Mouse (Mus musculus) stomach, embryonic 16.5 days (tissue): Measurements from ENCODE around the gene Sept10. TPM values are rescaled to one million over a fixed set of nuclear protein-coding genes. Genes with fewer than 3 reads are reported as not detected.

Experiments used
- ATAC-seq: fragments of 200-750 bp; cut with Nextera tagmentation; 2 replicates; pipeline ENCODE4 v1.8.0; 2017; ENCODE audit warnings: moderate number of reproducible peaks, moderate TSS enrichment; ENCODE audit not compliant: insufficient read depth, low FRiP score
- H3K27ac ChIP-seq: fragments of 300-500 bp; sonication (generic); 2 replicates; pipeline ENCODE4 v1.5.1; 2014; ENCODE audit warnings: low read length
- H3K27me3 ChIP-seq: fragments of 300-500 bp; sonication (generic); 2 replicates; pipeline ENCODE4 v1.6.1; 2014; ENCODE audit warnings: low read length, control low read depth, mixed read lengths; ENCODE audit not compliant: control insufficient read depth, insufficient read depth
- H3K36me3 ChIP-seq: fragments of 300-500 bp; sonication (generic); 2 replicates; pipeline ENCODE4 v1.6.1; 2014; ENCODE audit warnings: low read length; ENCODE audit not compliant: control insufficient read depth, insufficient read depth
- H3K4me1 ChIP-seq: fragments of 300-500 bp; sonication (generic); 2 replicates; pipeline ENCODE4 v1.6.1; 2014; ENCODE audit warnings: low read length, control low read depth, mixed read lengths; ENCODE audit not compliant: control insufficient read depth, insufficient read depth
- H3K4me2 ChIP-seq: fragments of 300-500 bp; sonication (generic); 2 replicates; pipeline ENCODE4 v1.6.1; 2014; ENCODE audit warnings: low read depth, low read length, mixed read lengths
- H3K4me3 ChIP-seq: fragments of 300-500 bp; sonication (generic); replicated peaks from 2 replicates; pipeline ENCODE4 v1.5.1; 2014; ENCODE audit warnings: mild to moderate bottlenecking, low read length
- H3K9ac ChIP-seq: fragments of 300-500 bp; sonication (generic); 2 replicates; pipeline ENCODE4 v1.6.1; 2014; ENCODE audit warnings: low read length
- H3K9me3 ChIP-seq: fragments of 300-500 bp; sonication (generic); replicated peaks from 2 replicates; pipeline ENCODE4 v1.6.1; 2016; ENCODE audit warnings: low read length, control low read depth; ENCODE audit not compliant: control insufficient read depth
- WGBS: fragments of 180-500 bp; shearing (Covaris S2); extraction: QIAGEN DNeasy Blood & Tissue Kit; methylation state at CpG from one replicate; pipeline ENCODE4 v1.1.7; 2014; 5-methylcytosine and 5-hydroxymethylcytosine counted together
- polyA plus RNA-seq: library from polyadenylated mRNA; unstranded; fragments of >200 nt; fragmentation: Nextera tagmentation; extraction: Ambion mirVana; gene quantifications from 2 replicates; pipeline ENCODE4 v1.2.1, GENCODE M21; 2015

The Sept10 gene
- polyA plus RNA-seq, 1 experiment from 2014 or later: 41.7 TPM

DNA sequence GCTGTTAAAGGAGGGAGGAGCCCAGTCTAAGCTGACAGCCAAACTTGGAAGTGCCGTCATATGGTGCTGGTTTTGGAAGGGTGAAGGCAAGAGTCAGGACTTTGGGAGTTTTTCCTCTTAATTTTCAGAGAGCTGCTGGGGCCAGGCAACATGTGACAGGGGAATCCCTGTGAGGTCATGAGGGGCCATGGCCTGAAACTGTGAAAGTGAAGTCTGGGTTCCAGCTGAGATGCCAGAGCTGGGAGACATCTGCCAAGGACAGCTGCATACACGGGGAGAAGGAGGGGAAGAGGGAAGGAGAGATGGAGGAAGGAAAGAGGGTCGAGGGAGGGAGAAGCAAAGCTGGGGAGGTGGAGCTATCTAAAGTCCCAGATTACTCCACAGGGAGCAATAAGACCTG is 16.1 kb upstream of the Sept10 start:
- no peaks in the 10 kb centered on the region for H3K27me3 ChIP-seq
- H3K36me3 ChIP-seq: no peaks in the 10 kb centered on the region
- H3K9ac ChIP-seq: no peak overlapping the region
- ATAC-seq: no peak
- no peak overlapping the region for H3K4me3 ChIP-seq
- H3K4me2 ChIP-seq: no peak overlapping the region
- 0 out of 2 replicates have a peak, but pooled peaks cover 4% of the 10 kb centered on the region for H3K4me1 ChIP-seq
- no peaks in the 10 kb centered on the region for H3K9me3 ChIP-seq
- WGBS: 21% methylated on average over 3 of the region's 3 CpGs
- no peak overlapping the region for H3K27ac ChIP-seq

DNA sequence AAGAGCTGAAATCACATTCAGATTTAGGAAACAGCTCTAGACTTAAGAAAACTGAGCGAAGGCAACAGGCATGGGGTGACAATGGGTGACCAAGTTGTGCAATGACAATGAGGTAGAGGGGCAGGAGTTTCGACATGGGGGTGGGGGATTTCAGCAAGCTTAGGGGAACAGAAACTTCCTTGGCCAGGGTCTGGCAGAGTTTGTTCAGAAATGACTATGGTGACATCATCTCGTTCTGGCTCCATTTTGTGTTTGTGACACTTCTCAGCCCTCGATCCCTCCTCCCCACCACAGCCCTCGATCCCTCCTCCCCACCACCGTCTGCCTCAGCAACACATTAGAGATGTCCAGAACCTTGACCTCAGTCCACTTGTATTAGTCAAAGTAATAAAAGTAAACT is 14.8 kb upstream of the Sept10 start:
- Histone ChIP-seq H3K4me3 (no peak overlapping the region), H3K9ac (no peak overlapping the region), H3K36me3 (no peaks in the 10 kb centered on the region), H3K27me3 (no peaks in the 10 kb centered on the region), H3K27ac (no peak overlapping the region), H3K4me2 (no peak overlapping the region), H3K4me1 (0 out of 2 replicates have a peak, but pooled peaks cover 4% of the 10 kb centered on the region), H3K9me3 (no peaks in the 10 kb centered on the region)
- no peak for ATAC-seq
- 68% methylated on average over 6 of the region's 6 CpGs for WGBS

DNA sequence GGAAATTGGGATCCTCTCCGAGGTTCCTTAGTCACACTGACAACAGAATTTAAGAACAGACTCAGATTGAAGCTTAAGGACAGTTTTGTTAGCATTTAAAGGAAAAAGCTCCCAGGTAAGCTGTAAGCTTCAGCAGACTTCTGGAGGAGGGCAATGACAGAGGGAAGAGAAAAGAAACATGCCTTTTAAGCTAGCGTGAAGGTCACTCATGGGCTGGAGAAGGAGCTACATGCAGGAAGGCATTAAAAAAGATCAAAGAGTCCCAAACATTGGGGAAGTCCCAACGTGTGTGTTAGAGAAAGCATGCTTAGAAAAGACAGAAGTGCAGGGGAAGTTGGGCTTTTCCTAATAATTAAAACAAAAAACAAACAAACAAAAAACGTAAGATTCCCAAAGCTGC is 14.2 kb upstream of the Sept10 start:
- Histone ChIP-seq H3K4me1 (no peaks in the 10 kb centered on the region), H3K4me3 (no peak overlapping the region), H3K9ac (no peak overlapping the region), H3K9me3 (no peaks in the 10 kb centered on the region), H3K4me2 (no peak overlapping the region), H3K36me3 (no peaks in the 10 kb centered on the region), H3K27ac (no peak overlapping the region), H3K27me3 (no peaks in the 10 kb centered on the region)
- ATAC-seq: no peak
- 48% methylated on average over 4 of the region's 4 CpGs for WGBS

DNA sequence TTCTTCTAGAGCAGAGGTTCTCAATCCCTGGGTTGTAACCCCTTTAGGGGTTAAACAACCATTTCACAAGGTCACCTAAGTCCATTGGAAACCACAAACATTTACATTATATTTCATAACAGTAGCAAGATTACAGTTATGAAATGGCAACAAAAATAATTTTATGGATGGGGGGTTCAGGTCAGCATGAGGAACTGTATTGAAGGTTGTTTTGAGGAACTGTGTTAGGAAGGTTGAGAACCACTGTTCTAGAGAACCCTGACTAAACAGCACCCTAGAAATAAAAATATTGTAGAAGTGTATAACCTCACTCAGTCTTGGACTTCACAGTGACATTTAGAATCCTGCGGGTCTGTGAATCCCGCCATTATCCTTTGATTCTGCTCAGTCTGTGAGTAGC is 13.6 kb upstream of the Sept10 start:
- H3K4me3 ChIP-seq: no peak overlapping the region
- H3K4me2 ChIP-seq: no peak overlapping the region
- H3K27ac ChIP-seq: no peak overlapping the region
- ATAC-seq: no peak
- no peaks in the 10 kb centered on the region for H3K9me3 ChIP-seq
- H3K4me1 ChIP-seq: no peaks in the 10 kb centered on the region
- no peak overlapping the region for H3K9ac ChIP-seq
- H3K27me3 ChIP-seq: no peaks in the 10 kb centered on the region
- 96% methylated on average over 2 of the region's 2 CpGs for WGBS
- H3K36me3 ChIP-seq: no peaks in the 10 kb centered on the region

DNA sequence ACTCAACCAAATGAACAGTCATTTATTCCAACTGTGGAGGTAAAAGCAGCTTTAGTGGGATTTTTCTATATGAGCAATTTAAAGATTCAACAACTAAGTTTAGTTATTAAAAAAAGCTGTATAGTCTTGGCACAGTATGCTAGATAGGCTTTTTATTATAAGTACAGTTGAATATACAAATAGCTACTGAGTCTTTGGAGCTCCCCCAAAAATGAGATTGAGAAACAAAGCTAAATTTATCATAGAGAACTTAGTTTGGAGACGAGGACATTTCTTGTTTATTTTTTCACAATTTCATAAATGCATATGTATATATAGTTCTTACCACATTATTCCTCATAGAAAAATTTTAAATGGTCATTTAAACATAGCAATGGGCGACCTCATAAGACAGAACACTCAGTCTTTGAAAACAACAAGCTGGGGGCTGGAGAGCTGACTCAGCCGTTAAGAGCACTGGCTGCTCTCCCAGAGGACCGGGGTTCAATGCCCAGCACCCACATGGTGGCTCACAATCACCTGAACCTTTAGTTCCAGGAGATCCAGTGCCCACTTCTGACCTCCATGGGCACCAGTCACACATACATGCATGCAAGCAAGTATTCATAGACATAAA is 7.7 kb upstream of the Sept10 start:
- Histone ChIP-seq H3K4me1 (no peaks in the 10 kb centered on the region; the same call in 1 of the 2 replicates), H3K4me2 (no peak overlapping the region), H3K36me3 (no peaks in the 10 kb centered on the region), H3K27ac (no peak overlapping the region), H3K27me3 (no peaks in the 10 kb centered on the region), H3K9me3 (no peaks in the 10 kb centered on the region), H3K9ac (no peak overlapping the region), H3K4me3 (no peak overlapping the region)
- peak; percentile 40; the same call in 1 of the 2 replicates for ATAC-seq
- WGBS: 50% methylated on average over 4 of the region's 4 CpGs

DNA sequence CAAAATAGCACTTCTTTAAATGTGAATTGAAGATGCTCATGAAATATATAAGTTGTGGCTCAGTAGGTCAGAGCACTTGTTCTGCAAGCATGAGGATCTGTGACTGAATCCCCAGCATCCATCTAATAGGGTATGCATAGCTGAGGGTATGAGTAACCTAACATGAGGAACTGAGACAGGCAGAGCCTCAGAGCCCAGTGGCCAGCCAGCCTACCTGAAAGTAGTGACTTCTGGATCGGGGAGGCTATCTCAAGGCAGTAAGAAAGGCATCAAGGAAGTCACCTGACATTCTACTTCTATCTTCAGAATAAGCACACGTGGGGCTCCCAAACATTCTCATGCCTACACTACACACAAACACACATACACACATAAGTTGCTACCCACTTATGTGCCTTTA is 3.5 kb upstream of the Sept10 start:
- WGBS: 83% methylated on average over 2 of the region's 2 CpGs
- peak overlapping the region; percentile 29; the same call in 1 of the 2 replicates for H3K4me2 ChIP-seq
- no peak for ATAC-seq
- H3K27ac ChIP-seq: no peak overlapping the region
- H3K4me3 ChIP-seq: no peak overlapping the region
- H3K9ac ChIP-seq: no peak overlapping the region
- no peaks in the 10 kb centered on the region for H3K27me3 ChIP-seq
- no peaks in the 10 kb centered on the region for H3K36me3 ChIP-seq
- H3K9me3 ChIP-seq: no peaks in the 10 kb centered on the region
- H3K4me1 ChIP-seq: peaks cover 9% of the 10 kb centered on the region

DNA sequence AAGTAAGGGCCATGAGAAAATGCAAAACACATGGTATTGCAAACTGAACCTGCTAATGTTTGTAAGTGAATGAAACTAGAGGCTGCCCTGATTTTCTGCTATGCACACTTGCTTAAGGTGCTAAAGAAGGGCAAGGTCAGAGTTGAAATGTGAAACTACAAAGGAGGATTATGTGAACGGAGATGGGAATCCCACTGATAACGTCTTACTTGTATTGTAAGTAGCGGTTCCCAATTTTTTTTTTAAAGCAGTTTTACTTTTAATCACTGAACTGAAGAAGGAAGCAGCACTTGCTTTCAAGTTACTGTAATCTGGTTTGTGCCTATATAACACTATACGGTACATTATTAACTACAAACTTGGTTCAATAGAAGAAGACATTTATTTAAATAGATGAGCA is 2.2 kb upstream of the Sept10 start:
- WGBS: 65% methylated on average over 4 of the region's 4 CpGs
- no peak for ATAC-seq
- no peak overlapping the region for H3K27ac ChIP-seq
- no peak overlapping the region for H3K9ac ChIP-seq
- peaks cover 9% of the 10 kb centered on the region for H3K4me1 ChIP-seq
- H3K27me3 ChIP-seq: no peaks in the 10 kb centered on the region
- no peaks in the 10 kb centered on the region for H3K9me3 ChIP-seq
- H3K4me2 ChIP-seq: peak overlapping the region; percentile 91
- no peaks in the 10 kb centered on the region for H3K36me3 ChIP-seq
- H3K4me3 ChIP-seq: peak overlapping the region; percentile 93

DNA sequence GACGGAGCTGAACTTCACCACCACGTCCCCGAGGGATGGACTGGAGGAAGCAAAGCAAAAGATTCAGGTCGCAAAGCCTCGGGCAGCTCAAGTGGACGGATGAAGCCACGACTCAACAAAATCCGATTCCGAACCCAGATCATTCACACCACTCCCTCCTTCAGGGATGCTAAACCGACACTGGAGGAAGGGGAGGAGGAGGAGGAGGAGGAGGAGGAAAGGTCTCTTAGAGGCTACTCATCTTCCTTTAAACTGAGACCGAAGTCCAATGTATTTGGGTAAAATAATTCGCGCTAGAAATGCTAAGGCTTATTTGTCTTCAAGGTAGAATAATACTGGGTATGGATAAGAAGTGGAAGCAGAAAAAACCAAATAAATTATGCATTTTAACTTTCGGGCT is 1.7 kb upstream of the Sept10 start:
- Histone ChIP-seq H3K4me1 (peaks cover 9% of the 10 kb centered on the region), H3K9me3 (no peaks in the 10 kb centered on the region), H3K9ac (peak overlapping the region; percentile 93), H3K27me3 (no peaks in the 10 kb centered on the region), H3K36me3 (no peaks in the 10 kb centered on the region), H3K4me2 (peak overlapping the region; percentile 91), H3K27ac (0 out of 2 replicates have a peak overlapping the region, but pooled peaks have one; percentile 9), H3K4me3 (peak overlapping the region; percentile 93)
- no peak for ATAC-seq
- 44% methylated on average over 14 of the region's 14 CpGs for WGBS

DNA sequence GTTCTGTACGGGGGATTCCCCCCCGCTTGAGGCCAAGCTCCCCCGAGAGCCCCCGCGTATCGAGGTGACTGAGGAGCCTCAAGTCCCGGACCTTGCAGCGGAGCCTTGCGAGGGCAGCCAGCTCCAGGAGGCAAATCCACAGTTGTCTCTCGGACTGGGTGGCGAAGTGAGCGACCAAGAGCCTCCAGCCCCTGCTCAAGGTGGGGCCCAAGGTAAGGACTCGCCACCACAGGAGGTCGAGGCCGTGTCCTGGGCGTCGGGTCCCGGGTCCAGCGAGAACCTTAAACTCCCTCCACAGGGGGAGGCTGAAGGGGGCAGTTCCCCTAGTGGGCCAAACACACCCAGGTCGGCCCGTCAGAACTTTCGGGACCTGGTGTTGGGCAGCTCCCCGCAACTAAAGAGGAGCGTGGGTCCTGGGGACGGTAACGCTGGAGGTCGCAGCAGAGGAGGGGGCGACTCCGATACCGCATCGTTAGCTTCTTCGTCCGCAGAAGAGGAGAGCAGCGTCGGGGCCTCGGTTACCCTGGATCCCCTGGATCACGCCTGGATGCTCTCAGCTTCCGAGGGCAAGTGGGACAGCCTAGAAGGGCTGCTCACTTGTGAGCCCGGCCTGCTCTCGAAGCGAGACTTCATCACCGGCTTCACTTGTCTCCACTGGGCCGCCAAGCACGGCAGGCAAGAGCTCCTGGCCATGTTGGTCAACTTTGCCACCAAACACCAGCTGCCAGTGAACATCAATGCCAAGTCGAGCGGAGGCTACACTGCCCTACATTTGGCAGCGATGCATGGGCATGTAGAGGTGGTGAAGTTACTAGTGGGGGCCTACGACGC is 839 bp upstream of the Sept10 start:
- Histone ChIP-seq H3K4me3 (peak overlapping the region; percentile 93), H3K4me1 (peaks cover 9% of the 10 kb centered on the region), H3K4me2 (peak overlapping the region; percentile 91), H3K27ac (peak overlapping the region; percentile 95), H3K9ac (peak overlapping the region; percentile 93), H3K9me3 (no peaks in the 10 kb centered on the region), H3K36me3 (no peaks in the 10 kb centered on the region), H3K27me3 (no peaks in the 10 kb centered on the region)
- WGBS: 3% methylated on average over 49 of the region's 49 CpGs
- 0 out of 2 replicates have a peak, but pooled peaks have one; percentile 2 for ATAC-seq
